Mouse (Mus musculus) mature B cell (primary cell): Measurements from ENCODE around the gene Tet1.
"Not testable (repeated sequence)": the region's sequence is repeated elsewhere in the genome, so short reads cannot be mapped to it uniquely, and the experiment has no call there.

ENCODE experiments used
- in situ Hi-C: fragments of 300-500 bp; cut with MboI; formaldehyde crosslinking; loops from 2 replicates; pipeline ENCODE4 v1.14.3; 2019

Tet1 gene

GRCm38 (mm10) chr10:62847069-62847626, 61.6 kb downstream of the Tet1 start:
- in situ Hi-C loops, result no loop called here

- in situ Hi-C loops, result no loop called here
Observed at GRCm38 (mm10) chr10:62843787-62844491, 64.9 kb downstream of the Tet1 start.

- in situ Hi-C loops, result no loop called here
Observed at GRCm38 (mm10) chr10:62841901-62842447, 66.8 kb downstream of the Tet1 start.

- in situ Hi-C loops, result no loop called here
Observed at GRCm38 (mm10) chr10:62840687-62841086, 68.1 kb downstream of the Tet1 start.

- in situ Hi-C loops, result no loop called here
Observed at GRCm38 (mm10) chr10:62837987-62838386, 70.8 kb downstream of the Tet1 start.

GRCm38 (mm10) chr10:62832783-62833182, 76.0 kb downstream of the Tet1 start:
- in situ Hi-C loops, result no loop called here

- in situ Hi-C loops, result no loop called here
Observed at GRCm38 (mm10) chr10:62831546-62831945, 77.2 kb downstream of the Tet1 start.

- in situ Hi-C loops, result no loop called here
Observed at GRCm38 (mm10) chr10:62824474-62824873, 84.3 kb downstream of the Tet1 start.

GRCm38 (mm10) chr10:62823431-62823830, 85.4 kb downstream of the Tet1 start:
- in situ Hi-C loops, result no loop called here

- in situ Hi-C loops, result no loop called here
Observed at GRCm38 (mm10) chr10:62810010-62810409, 98.8 kb downstream of the Tet1 start.

- in situ Hi-C loops, result no loop called here
Observed at GRCm38 (mm10) chr10:62808766-62809165, 100.0 kb downstream of the Tet1 start.

GRCm38 (mm10) chr10:62808316-62808715, 100.5 kb downstream of the Tet1 start:
- in situ Hi-C loops, result no loop called here

GRCm38 (mm10) chr10:62804106-62804505, 104.7 kb downstream of the Tet1 start:
- in situ Hi-C loops, result no loop called here

GRCm38 (mm10) chr10:62803296-62803695, 105.5 kb downstream of the Tet1 start:
- in situ Hi-C loops, result no loop called here

- in situ Hi-C loops, result no loop called here
Observed at GRCm38 (mm10) chr10:62794221-62794620, 114.6 kb downstream of the Tet1 start.

GRCm38 (mm10) chr10:62793091-62793453, 115.7 kb downstream of the Tet1 start:
- in situ Hi-C loops, result no loop called here

- in situ Hi-C loops, result no loop called here
Observed at GRCm38 (mm10) chr10:62792177-62793090, 116.4 kb downstream of the Tet1 start, which contains the start of gene Ccar1. TSS of gene Ccar1 (minus strand) at chr10:62792286.

- in situ Hi-C loops, result no loop called here
Observed at GRCm38 (mm10) chr10:62791251-62792176, 117.3 kb downstream of the Tet1 start.

- in situ Hi-C loops, result not testable (repeated sequence)
Observed at GRCm38 (mm10) chr10:62781776-62782175, 127.0 kb downstream of the Tet1 start.
